Mouse (Mus musculus) adrenal gland, adult (tissue): ENCODE measurements around the gene Lrmda.

Source experiments
- DNase-seq, 2 experiments: peaks; one replicate each; pipeline ENCODE4 v3.0.0; 2022 to 2023; ENCODE audit warnings: low spot score in 1 of 2; ENCODE audit not compliant: inconsistent age in 2 of 2

Gene Lrmda

GRCm38 (mm10) chr14:22995184-22995935, 975.8 kb downstream of the Lrmda start:
- DNase-seq: peak; percentile 89 to 95

GRCm38 (mm10) chr14:22998906-22999305, 979.4 kb downstream of the Lrmda start:
- peak; percentile 60 to 79 for DNase-seq

GRCm38 (mm10) chr14:23011989-23012388, 992.5 kb downstream of the Lrmda start:
- no peak for DNase-seq

GRCm38 (mm10) chr14:23014747-23015286, 995.3 kb downstream of the Lrmda start:
- peak in 1 of 2 experiments; percentile 33 for DNase-seq

- no peak for DNase-seq
Measured at GRCm38 (mm10) chr14:23015321-23016067, 996.0 kb downstream of the Lrmda start.

- DNase-seq: no peak
Measured at GRCm38 (mm10) chr14:23016068-23016611, 996.6 kb downstream of the Lrmda start.

- no peak for DNase-seq
Measured at GRCm38 (mm10) chr14:23041002-23041401, 1021.5 kb downstream of the Lrmda start.

GRCm38 (mm10) chr14:23045322-23045721, 1025.8 kb downstream of the Lrmda start:
- DNase-seq: no peak

- peak; percentile 74 to 95 for DNase-seq
Measured at GRCm38 (mm10) chr14:23046330-23046729, 1026.8 kb downstream of the Lrmda start.

GRCm38 (mm10) chr14:23051441-23051840, 1031.9 kb downstream of the Lrmda start:
- no peak for DNase-seq

- DNase-seq: no peak
Measured at GRCm38 (mm10) chr14:23052833-23053592, 1033.5 kb downstream of the Lrmda start.

GRCm38 (mm10) chr14:23057228-23057976, 1037.9 kb downstream of the Lrmda start:
- DNase-seq: no peak

- no peak for DNase-seq
Measured at GRCm38 (mm10) chr14:23057987-23058386, 1038.5 kb downstream of the Lrmda start.

- DNase-seq: no peak
Measured at GRCm38 (mm10) chr14:23078719-23079118, 1059.2 kb downstream of the Lrmda start.

GRCm38 (mm10) chr14:23084241-23084773, 1064.8 kb downstream of the Lrmda start:
- peak in 1 of 2 experiments; percentile 72 for DNase-seq

GRCm38 (mm10) chr14:23084797-23085196, 1065.3 kb downstream of the Lrmda start:
- DNase-seq: peak; percentile 45 to 94

- no peak for DNase-seq
Measured at GRCm38 (mm10) chr14:23093306-23093705, 1073.8 kb downstream of the Lrmda start.

GRCm38 (mm10) chr14:23094546-23095157, 1075.1 kb downstream of the Lrmda start:
- DNase-seq: no peak
